Mouse (Mus musculus) G1E-ER4 (cell line): ENCODE results near the gene Marcks. TPM values are rescaled to one million over a fixed set of nuclear protein-coding genes. Genes with fewer than 3 reads are reported as not detected.

Source experiments
- GATA1 ChIP-seq: IDR thresholded peaks from one replicate; pipeline ENCODE4 v1.8.0; 2012; ENCODE audit warnings: low read length, inconsistent platforms
- polyA plus RNA-seq: library from polyadenylated mRNA; stranded (reverse); fragments of >175 nt; gene quantifications from 2 replicates; pipeline ENCODE4 v1.2.3, GENCODE M21; 2012

Gene Marcks
- polyA plus RNA-seq, 1 experiment = 0.12 TPM

DNA sequence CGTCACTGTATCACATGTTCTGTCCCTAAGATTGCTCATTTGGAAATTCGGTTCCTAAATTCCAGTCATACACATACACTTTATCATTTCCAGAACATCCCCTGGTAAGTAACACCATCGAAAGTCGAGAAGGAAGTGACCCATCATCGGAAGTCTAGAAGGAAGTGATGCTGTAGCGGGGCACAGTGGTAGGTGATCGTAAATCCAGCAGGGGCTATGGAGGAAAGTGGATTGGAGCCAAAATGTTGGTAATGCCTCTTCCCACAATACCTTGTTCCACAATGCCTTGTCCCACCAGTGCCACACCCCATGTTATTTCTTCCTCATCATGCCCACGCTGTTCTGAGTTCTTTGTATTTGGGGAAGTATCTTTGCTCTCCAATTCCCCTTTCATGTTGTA is 32.4 kb downstream of the Marcks start:
- no peak for TF ChIP-seq GATA1

DNA sequence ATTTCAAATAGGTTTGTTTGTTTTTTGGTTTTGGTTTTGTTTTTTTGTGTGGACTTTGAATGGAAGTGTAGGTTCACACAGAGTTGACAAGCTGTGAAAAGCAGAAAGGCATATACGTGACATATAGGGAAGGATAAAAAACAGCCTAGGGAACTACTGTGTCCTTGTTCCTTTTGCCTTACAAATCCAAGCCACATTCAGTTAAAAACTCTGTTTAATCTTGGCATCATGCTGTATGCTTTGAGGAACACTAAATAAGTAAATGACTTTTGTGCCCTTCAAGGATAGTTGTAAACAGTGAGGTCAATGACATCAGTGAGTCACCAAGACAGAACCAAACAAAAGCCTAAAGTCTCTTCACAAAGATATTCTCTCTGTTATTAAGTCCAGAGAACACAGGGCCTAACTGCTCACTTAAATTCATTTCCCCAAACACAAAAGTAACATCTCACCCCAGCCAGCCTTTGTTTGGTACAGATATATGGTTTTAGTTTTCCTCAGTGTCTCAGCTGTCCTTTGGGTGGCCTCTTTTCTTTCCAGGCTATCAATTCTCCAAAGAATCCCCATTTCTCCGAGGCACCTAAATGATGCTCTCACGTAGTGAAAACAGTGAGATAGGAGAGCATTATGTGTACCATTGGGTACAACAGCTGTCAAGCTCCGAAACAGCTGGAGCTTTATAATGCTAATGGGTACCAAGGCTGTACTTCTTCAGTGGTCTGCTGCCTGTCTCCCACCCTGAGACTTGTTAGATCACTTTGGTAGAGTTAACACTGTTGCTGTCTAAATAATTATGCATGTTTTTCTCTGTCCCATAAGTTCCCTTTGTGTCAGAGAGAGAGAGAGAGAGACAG is 36.3 kb downstream of the Marcks start:
- TF ChIP-seq GATA1 = no peak

DNA sequence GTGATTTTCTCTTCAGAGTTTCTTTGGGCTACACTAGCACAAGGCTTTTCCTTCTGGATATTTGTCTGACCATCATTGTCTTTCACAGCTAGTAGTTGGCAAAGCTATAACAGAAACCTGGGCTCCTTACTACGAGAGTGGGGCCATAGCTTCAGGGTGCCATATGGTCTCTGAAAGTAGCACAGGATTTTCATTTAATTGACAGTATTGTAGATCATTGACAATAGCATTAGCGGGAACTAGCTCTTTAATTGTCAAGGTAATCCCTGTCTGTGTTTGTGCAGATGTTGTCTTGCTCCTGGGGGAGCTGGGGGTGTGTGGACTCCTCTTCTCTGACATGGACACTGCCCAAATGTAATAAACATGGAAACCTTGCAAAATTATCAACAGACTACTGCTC is 37.0 kb downstream of the Marcks start:
- no peak for TF ChIP-seq GATA1

DNA sequence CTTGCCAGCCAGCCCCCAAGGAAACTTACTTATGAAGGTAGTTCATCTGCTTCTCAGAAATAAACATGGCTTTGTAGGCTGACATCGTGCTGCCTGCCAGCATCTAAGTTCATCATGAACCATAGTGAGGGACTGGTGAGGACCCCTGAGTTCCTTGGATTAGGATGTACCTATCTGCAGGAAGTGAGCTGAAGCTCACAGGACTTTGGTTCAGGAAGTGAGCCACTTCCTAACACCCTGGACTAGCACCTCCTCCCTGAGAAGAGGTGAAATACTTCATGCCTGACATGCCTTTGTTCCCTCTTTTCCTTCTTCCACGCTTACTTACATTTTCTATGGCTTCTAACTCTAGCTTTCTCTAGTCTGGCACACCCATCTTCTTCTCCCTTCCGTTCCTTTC is 42.2 kb downstream of the Marcks start:
- TF ChIP-seq GATA1 = no peak

DNA sequence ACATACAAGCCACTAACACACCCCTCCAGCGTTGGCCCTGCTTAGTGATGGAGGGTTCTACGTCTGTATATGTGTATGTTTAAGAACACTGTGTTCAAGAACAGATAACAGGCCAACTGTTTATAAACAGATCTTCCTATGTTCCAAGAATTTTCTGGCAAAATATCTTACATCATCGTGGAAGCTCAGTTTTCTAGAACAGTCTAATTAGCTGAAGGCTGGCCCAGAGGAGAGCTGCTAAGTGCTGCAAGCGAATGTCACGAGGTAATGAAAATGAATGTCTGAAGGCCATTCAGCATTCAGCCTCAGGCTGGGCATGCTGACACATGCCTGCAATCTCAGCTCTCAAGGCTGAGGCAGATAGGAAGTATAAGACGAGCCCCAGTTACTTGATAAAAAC is 42.9 kb downstream of the Marcks start:
- TF ChIP-seq GATA1 = no peak

DNA sequence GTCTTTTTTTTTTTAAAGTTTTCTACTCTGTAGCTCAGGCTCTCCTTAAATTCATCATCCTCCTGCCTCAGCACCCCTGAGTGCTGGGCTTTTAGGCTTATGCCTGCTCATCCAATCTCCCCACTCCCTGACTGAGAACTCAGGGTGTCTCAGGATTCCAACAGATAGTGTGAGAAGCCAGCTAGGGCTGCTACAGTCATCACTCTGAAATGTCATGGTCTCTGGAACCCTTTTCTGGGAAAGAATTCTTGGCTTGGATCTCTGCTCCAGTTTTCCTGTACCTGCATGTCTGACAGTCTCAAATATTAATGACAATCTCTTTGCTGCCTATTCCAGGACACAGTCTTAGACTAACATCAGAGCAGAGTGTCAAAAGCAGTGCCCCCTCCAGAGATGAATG is 45.4 kb downstream of the Marcks start:
- no peak for TF ChIP-seq GATA1

DNA sequence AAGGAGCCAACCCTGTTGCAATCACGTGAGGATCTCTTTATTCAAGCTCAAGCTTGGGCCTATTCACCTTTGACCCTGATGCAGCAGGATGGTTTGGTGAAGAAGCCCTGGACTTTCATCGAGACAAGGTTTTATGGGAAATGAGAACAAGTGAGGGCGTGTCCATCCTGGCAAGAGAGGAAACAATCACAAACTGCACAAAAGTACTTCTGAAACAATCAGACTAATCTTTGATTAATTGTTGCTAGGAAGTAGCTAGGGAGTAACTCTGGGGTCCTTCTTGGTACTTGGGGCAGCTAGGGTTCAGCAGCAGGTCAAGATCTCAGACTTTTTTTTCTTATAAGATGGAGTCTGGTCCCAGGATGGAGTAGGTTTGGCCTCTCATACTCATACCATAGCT is 48.3 kb downstream of the Marcks start:
- TF ChIP-seq GATA1 = no peak

Other genes with a start within 250 kb of the Marcks start
- 34.6 and 47.7 TPM in 2 replicates for gene Hdac2, start 164.4 kb downstream of the Marcks start, polyA plus RNA-seq